Comparison of ENCODE assay signal across 24 mouse cellular contexts in the genomic region with DNA sequence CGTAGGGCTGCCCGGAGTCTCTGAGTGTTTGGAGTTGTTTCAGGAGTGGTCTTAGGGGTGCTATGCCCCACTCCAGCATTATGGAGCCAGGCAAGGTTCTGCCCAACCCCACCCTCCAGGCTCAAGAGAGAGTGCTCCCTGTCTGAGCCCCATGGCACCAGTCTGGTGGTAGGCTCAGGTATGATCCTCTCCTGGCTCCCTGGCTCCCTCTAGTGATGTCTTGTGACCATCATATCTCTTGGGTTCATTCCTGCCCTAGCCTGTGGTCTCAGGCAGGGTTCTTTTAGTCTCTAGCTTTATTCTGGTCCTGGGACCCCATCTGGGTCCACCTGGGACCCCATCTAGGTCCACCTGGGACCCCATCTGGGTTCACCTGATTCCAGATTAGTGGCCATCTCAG.
DNase-seq lines count a peak whose midpoint lies in the region; ATAC-seq and TF ChIP-seq lines count a peak whose summit lies in the region.
"Had no signal": no experiment of that assay in that cellular context is flagged by ENCODE, and none has a peak within 500 bp of the region (broad histone marks: within the 10 kb centered on the region; RNA-seq: fewer than 3 reads in every experiment).

No protein-coding gene starts in this region.

- no peak overlapping the region for H3K9ac ChIP-seq in midbrain, embryonic 11.5 days (ENCODE audit: low read length)
- no peak overlapping the region for H3K9ac ChIP-seq in midbrain, postnatal 0 days (replicated peaks; ENCODE audit: low read length, poor library complexity, severe bottlenecking)
- H3K9ac ChIP-seq: heart, embryonic 12.5 days; midbrain, embryonic 13.5 days had no signal

- no peaks in the 10 kb centered on the region for H3K4me1 ChIP-seq in midbrain, embryonic 11.5 days (ENCODE audit: control insufficient read depth, insufficient read depth, low read length)
- H3K4me1 ChIP-seq in midbrain, postnatal 0 days (ENCODE audit: insufficient read depth, low read length) = no peaks in the 10 kb centered on the region
- H3K4me1 ChIP-seq: heart, embryonic 12.5 days; limb, embryonic 10.5 days; midbrain, embryonic 13.5 days had no signal

- peak; percentile 33; the same call in 1 of the 2 replicates for TF ChIP-seq CTCF in gastrocnemius, adult 2 months (IDR thresholded peaks at IDR 0.05)
- TF ChIP-seq CTCF in midbrain, postnatal 0 days (IDR thresholded peaks at IDR 0.05) = no peak

- no peaks in the 10 kb centered on the region for H3K9me3 ChIP-seq in midbrain, embryonic 11.5 days (ENCODE audit: control insufficient read depth, low read length)
- H3K9me3 ChIP-seq in midbrain, postnatal 0 days (ENCODE audit: low read length) = no peaks in the 10 kb centered on the region
- H3K9me3 ChIP-seq: limb, embryonic 10.5 days had no signal

- no peaks in the 10 kb centered on the region for H3K27me3 ChIP-seq in midbrain, embryonic 11.5 days (ENCODE audit: control insufficient read depth, insufficient read depth, low read length)
- H3K27me3 ChIP-seq in midbrain, postnatal 0 days (ENCODE audit: insufficient read depth, low read length) = no peaks in the 10 kb centered on the region
- H3K27me3 ChIP-seq: heart, embryonic 12.5 days; midbrain, embryonic 13.5 days; Patski had no signal

- ATAC-seq in cerebellum, adult (ENCODE audit: insufficient number of reproducible peaks, low FRiP score, low TSS enrichment) = 0 out of 2 replicates have a peak, but pooled peaks have one; percentile 31
- ATAC-seq in midbrain, embryonic 11.5 days (ENCODE audit: low FRiP score) = 0 out of 2 replicates have a peak, but pooled peaks have one; percentile 38
- no peak for ATAC-seq in midbrain, postnatal 0 days (ENCODE audit: low FRiP score)
- ATAC-seq in hematopoietic stem cell, adult 5-6 weeks (replicated peaks in 1 of 2; ENCODE audit: insufficient read depth in 1 of 2, low FRiP score in 2 of 2, low TSS enrichment in 1 of 2, low read depth in 1 of 2, poor library complexity in 2 of 2, severe bottlenecking in 2 of 2) = peak; percentile 75
- ATAC-seq: CD4-positive, CD25-positive, alpha-beta regulatory T cell, adult 4 months; inflammation-experienced regulatory T-cells, adult 6 months; midbrain, embryonic 13.5 days; Patski had no signal

- no peaks in the 10 kb centered on the region for H3K36me3 ChIP-seq in midbrain, embryonic 11.5 days (ENCODE audit: control insufficient read depth, insufficient read depth, low read length)
- H3K36me3 ChIP-seq in midbrain, postnatal 0 days (ENCODE audit: insufficient read depth, low read length) = no peaks in the 10 kb centered on the region
- H3K36me3 ChIP-seq: heart, embryonic 12.5 days; limb, embryonic 10.5 days; midbrain, embryonic 13.5 days had no signal

- no peak overlapping the region for H3K4me2 ChIP-seq in midbrain, embryonic 11.5 days
- H3K4me2 ChIP-seq in midbrain, postnatal 0 days (ENCODE audit: low read depth, low read length, poor library complexity, severe bottlenecking) = no peak overlapping the region
- H3K4me2 ChIP-seq: heart, embryonic 12.5 days; liver, embryonic 11.5 days; midbrain, embryonic 13.5 days had no signal

- 93% methylated on average over 2 of the region's 2 CpGs for WGBS in midbrain, embryonic 11.5 days
- WGBS in midbrain, postnatal 0 days = 100% methylated on average over 2 of the region's 2 CpGs

- no peak for DNase-seq in cerebellum, postnatal 36 days
- no peak for DNase-seq in gastrocnemius, adult 2 months
- DNase-seq in gastrocnemius, postnatal 25 days = no peak
- no peak for DNase-seq in midbrain, embryonic 11.5 days (ENCODE audit: low spot score, missing footprints)
- no peak for DNase-seq in midbrain, postnatal 0 days (ENCODE audit: low spot score)
- DNase-seq in kidney, postnatal 14 days = no peak
- DNase-seq: gastrocnemius, postnatal 14 days; heart, postnatal 36 days; kidney, adult 8-10 months; layer of hippocampus, postnatal 36 days; lung, adult 2 months; lung, postnatal 36 days; retina, postnatal 1 day; right cerebral cortex, postnatal 4 days; thymus, adult 18-20 months had no signal

- H3K27ac ChIP-seq in gastrocnemius, adult 2 months = no peak overlapping the region
- H3K27ac ChIP-seq in midbrain, embryonic 11.5 days (ENCODE audit: low read depth, low read length) = no peak overlapping the region
- no peak overlapping the region for H3K27ac ChIP-seq in midbrain, postnatal 0 days (ENCODE audit: low read depth, low read length)
- H3K27ac ChIP-seq: limb, embryonic 10.5 days; midbrain, embryonic 13.5 days had no signal

- H3K4me3 ChIP-seq in gastrocnemius, adult 2 months = no peak overlapping the region
- no peak overlapping the region for H3K4me3 ChIP-seq in midbrain, embryonic 11.5 days (ENCODE audit: low read depth, low read length)
- no peak overlapping the region for H3K4me3 ChIP-seq in midbrain, postnatal 0 days (ENCODE audit: low read depth, low read length)
- H3K4me3 ChIP-seq: heart, embryonic 12.5 days; limb, embryonic 10.5 days; midbrain, embryonic 13.5 days had no signal

- intact Hi-C loops in gastrocnemius, adult 2 months (cut with DNase I) = no loop called here
